ENCODE assay signal across 13 mouse cellular contexts in genomic region chr15:5513146-5513545, GRCm38 (mm10).
A peak's percentile ranks its signal among the peaks of the same experiment; 100 is the strongest.
DNase-seq lines count a peak whose midpoint lies in the region; ATAC-seq and TF ChIP-seq lines count a peak whose summit lies in the region.
"Had no signal": no experiment of that assay in that cellular context is flagged by ENCODE, and none has a peak within 500 bp of the region (broad histone marks: within the 10 kb centered on the region; RNA-seq: fewer than 3 reads in every experiment).

No protein-coding gene starts in this region.

- no peak overlapping the region for H3K27ac ChIP-seq in heart, adult 2 months
- H3K27ac ChIP-seq: hindbrain, embryonic 15.5 days; layer of hippocampus, adult 2 months; liver, embryonic 12.5 days had no signal

- peak; percentile 3 for DNase-seq in lung, postnatal 14 days
- DNase-seq in lung, postnatal 4 days, result no peak
- peak; percentile 18 for DNase-seq in gastrocnemius, postnatal 25 days
- no peak for DNase-seq in right cerebral cortex, postnatal 10 days (ENCODE audit: low spot score in 2 of 2)
- no peak for DNase-seq in right cerebral cortex, postnatal 14 days
- no peak for DNase-seq in heart, adult 2 months
- DNase-seq: adrenal gland, postnatal 10 days; cerebellum, adult 18-20 months; midbrain, embryonic 14.5 days had no signal

- TF ChIP-seq EP300 in heart, adult 2 months (IDR thresholded peaks at IDR 0.05; ENCODE audit: insufficient read depth, low read depth, low read length), result no peak

- TF ChIP-seq POLR2A in heart, adult 2 months (IDR thresholded peaks at IDR 0.05; ENCODE audit: insufficient read depth, low read depth, low read length), result no peak

- H3K4me3 ChIP-seq in heart, adult 2 months, result no peak overlapping the region
- H3K4me3 ChIP-seq: hindbrain, embryonic 15.5 days; layer of hippocampus, adult 2 months; liver, embryonic 12.5 days had no signal

- H3K36me3 ChIP-seq in heart, adult 2 months (ENCODE audit: control insufficient read depth, insufficient read depth, low read length), result no peaks in the 10 kb centered on the region
- H3K36me3 ChIP-seq: hindbrain, embryonic 15.5 days; liver, embryonic 12.5 days had no signal

- no peaks in the 10 kb centered on the region for H3K4me1 ChIP-seq in heart, adult 2 months (ENCODE audit: control insufficient read depth, insufficient read depth, low read length)
- H3K4me1 ChIP-seq: hindbrain, embryonic 15.5 days had no signal

- no peaks in the 10 kb centered on the region for H3K79me2 ChIP-seq in heart, adult 2 months (replicated peaks; ENCODE audit: control insufficient read depth, insufficient read depth, low read length)

- peak; percentile 56 for ATAC-seq in megakaryocyte progenitor cell, adult 5-6 weeks (replicated peaks; ENCODE audit: poor library complexity)
- ATAC-seq: liver, embryonic 12.5 days had no signal

- TF ChIP-seq CTCF in heart, adult 2 months (IDR thresholded peaks at IDR 0.05), result no peak

- H3K9ac ChIP-seq in heart, adult 2 months (ENCODE audit: low read depth, low read length), result no peak overlapping the region
- H3K9ac ChIP-seq: hindbrain, embryonic 15.5 days; liver, embryonic 12.5 days had no signal

- 64% methylated on average over 4 of the region's 4 CpGs for WGBS in heart, adult 2 months

- no peaks in the 10 kb centered on the region for H3K27me3 ChIP-seq in heart, adult 2 months (ENCODE audit: control insufficient read depth, insufficient read depth, low read length)
- H3K27me3 ChIP-seq: hindbrain, embryonic 15.5 days; liver, embryonic 12.5 days had no signal

- intact Hi-C loops in heart, adult 2 months (cut with DNase I), result no loop called here

Comparison
In these comparisons a context has a peak if more than half of its experiments do, and no peak if none do; other contexts are left out.
1. DNase-seq: peak in lung, postnatal 14 days (single experiment) and gastrocnemius, postnatal 25 days (single experiment); none in lung, postnatal 4 days (0 of 2), right cerebral cortex, postnatal 10 days (0 of 2), right cerebral cortex, postnatal 14 days (single experiment) and heart, adult 2 months (0 of 2).